Mouse (Mus musculus) stomach, embryonic 16.5 days (tissue): Measurements from ENCODE around the gene Serpina1a. TPM values are rescaled to one million over a fixed set of nuclear protein-coding genes. Genes with fewer than 3 reads are reported as not detected.
"Not testable (repeated sequence)": the region's sequence is repeated elsewhere in the genome, so short reads cannot be mapped to it uniquely, and the experiment has no call there.

Source experiments
- ATAC-seq: fragments of 200-750 bp; cut with Nextera tagmentation; 2 replicates; pipeline ENCODE4 v1.8.0; 2017; ENCODE audit warnings: moderate number of reproducible peaks, moderate TSS enrichment; ENCODE audit not compliant: insufficient read depth, low FRiP score
- H3K27ac ChIP-seq: fragments of 300-500 bp; sonication (generic); 2 replicates; pipeline ENCODE4 v1.5.1; 2014; ENCODE audit warnings: low read length
- H3K27me3 ChIP-seq: fragments of 300-500 bp; sonication (generic); 2 replicates; pipeline ENCODE4 v1.6.1; 2014; ENCODE audit warnings: low read length, control low read depth, mixed read lengths; ENCODE audit not compliant: control insufficient read depth, insufficient read depth
- H3K36me3 ChIP-seq: fragments of 300-500 bp; sonication (generic); 2 replicates; pipeline ENCODE4 v1.6.1; 2014; ENCODE audit warnings: low read length; ENCODE audit not compliant: control insufficient read depth, insufficient read depth
- H3K4me1 ChIP-seq: fragments of 300-500 bp; sonication (generic); 2 replicates; pipeline ENCODE4 v1.6.1; 2014; ENCODE audit warnings: low read length, control low read depth, mixed read lengths; ENCODE audit not compliant: control insufficient read depth, insufficient read depth
- H3K4me2 ChIP-seq: fragments of 300-500 bp; sonication (generic); 2 replicates; pipeline ENCODE4 v1.6.1; 2014; ENCODE audit warnings: low read depth, low read length, mixed read lengths
- H3K4me3 ChIP-seq: fragments of 300-500 bp; sonication (generic); replicated peaks from 2 replicates; pipeline ENCODE4 v1.5.1; 2014; ENCODE audit warnings: mild to moderate bottlenecking, low read length
- H3K9ac ChIP-seq: fragments of 300-500 bp; sonication (generic); 2 replicates; pipeline ENCODE4 v1.6.1; 2014; ENCODE audit warnings: low read length
- H3K9me3 ChIP-seq: fragments of 300-500 bp; sonication (generic); replicated peaks from 2 replicates; pipeline ENCODE4 v1.6.1; 2016; ENCODE audit warnings: low read length, control low read depth; ENCODE audit not compliant: control insufficient read depth
- WGBS: fragments of 180-500 bp; shearing (Covaris S2); extraction: QIAGEN DNeasy Blood & Tissue Kit; methylation state at CpG from one replicate; pipeline ENCODE4 v1.1.7; 2014; 5-methylcytosine and 5-hydroxymethylcytosine counted together
- polyA plus RNA-seq: library from polyadenylated mRNA; unstranded; fragments of >200 nt; fragmentation: Nextera tagmentation; extraction: Ambion mirVana; gene quantifications from 2 replicates; pipeline ENCODE4 v1.2.1, GENCODE M21; 2015

The Serpina1a gene
- polyA plus RNA-seq, 1 experiment from 2014 or later: 33.5 TPM

DNA sequence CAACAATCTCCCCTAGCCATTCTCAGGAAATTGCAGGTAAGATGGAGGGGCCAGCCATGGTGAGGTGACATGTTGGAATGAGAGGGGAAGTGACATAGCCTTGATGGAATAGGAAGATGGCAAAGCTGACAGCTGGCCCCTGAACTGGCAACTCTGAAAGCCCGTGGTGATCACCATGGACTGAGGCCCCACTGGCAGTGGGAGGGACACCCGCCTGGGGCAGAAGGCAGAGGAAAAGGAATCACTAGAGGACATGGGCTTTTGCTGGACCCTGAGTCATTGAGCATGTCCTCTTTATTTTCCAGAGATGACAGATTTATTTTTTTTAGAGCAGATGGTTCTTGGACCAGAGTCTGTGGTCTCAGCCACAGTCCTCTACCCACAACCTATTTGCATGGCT lies 10.3 kb downstream of the Serpina1a start:
- WGBS: 91% methylated on average over 2 of the region's 2 CpGs
- not testable (repeated sequence) for H3K4me1 ChIP-seq, H3K27ac ChIP-seq, H3K4me3 ChIP-seq, ATAC-seq, H3K9ac ChIP-seq, H3K27me3 ChIP-seq, H3K4me2 ChIP-seq, H3K36me3 ChIP-seq, H3K9me3 ChIP-seq

DNA sequence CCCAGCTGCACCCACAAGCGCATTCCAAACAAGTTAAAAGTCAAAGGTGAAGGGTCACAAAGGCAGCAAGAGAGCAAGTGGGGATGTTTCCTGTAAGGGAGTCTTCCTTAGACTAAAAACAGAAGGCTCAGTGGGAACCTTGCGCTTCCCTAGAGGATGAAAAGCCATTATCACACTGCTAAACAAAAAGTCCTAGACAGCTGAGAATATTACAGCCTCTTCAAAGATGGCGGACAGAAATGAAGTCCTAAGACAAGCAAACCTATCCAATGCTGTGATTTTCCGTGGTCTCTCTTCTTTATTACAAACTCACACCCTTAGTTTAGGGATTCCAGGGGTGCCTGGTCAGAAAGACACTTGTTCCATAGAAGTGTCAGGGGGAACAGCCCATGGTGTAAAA lies 33.1 kb downstream of the Serpina1a start, which contains the start of gene Serpina1b:
Gene Serpina1b (minus strand): TSS at position 101 of the 400 bp plus-strand sequence.
- not testable (repeated sequence) for ATAC-seq, H3K4me3 ChIP-seq, H3K36me3 ChIP-seq, H3K4me2 ChIP-seq, H3K27me3 ChIP-seq, H3K27ac ChIP-seq, H3K4me1 ChIP-seq, H3K9ac ChIP-seq, H3K9me3 ChIP-seq
- 80% methylated on average over 4 of the region's 4 CpGs for WGBS

DNA sequence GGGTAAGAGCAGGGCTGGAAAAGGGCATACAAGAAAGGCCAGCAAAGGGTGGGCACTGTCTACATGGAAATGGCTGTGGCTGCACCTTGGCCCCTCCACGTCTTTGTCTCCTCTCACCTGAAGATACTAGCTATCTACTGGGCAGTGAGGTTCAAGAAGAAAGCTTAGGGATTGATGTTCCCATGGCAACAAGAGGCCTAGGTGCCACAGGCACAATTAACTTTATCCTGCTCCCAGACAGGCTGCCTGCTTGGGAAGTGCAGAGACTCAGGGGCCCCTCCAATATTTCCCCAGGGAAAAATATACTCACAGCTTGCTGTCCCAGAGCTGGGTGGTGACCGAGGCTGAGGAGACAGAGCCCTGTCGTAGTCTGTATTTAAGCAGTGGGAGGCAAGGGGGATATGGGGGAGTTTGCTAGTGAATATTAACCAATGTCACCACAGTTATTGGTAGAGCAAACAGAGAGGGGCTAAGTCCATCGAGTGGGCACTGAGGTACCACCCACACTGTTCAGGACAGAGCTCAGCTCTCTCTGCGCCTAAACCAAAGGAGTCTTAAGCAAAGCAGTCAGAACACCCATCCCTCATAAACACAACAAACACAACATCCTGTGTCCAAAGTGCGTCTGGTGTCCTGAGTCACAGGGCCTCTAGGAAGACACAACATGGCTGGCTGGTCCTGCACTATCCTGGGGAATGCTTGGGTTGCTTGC lies 35.5 kb downstream of the Serpina1a start:
- not testable (repeated sequence) for ATAC-seq, H3K4me3 ChIP-seq
- WGBS: 74% methylated on average over 6 of the region's 6 CpGs

DNA sequence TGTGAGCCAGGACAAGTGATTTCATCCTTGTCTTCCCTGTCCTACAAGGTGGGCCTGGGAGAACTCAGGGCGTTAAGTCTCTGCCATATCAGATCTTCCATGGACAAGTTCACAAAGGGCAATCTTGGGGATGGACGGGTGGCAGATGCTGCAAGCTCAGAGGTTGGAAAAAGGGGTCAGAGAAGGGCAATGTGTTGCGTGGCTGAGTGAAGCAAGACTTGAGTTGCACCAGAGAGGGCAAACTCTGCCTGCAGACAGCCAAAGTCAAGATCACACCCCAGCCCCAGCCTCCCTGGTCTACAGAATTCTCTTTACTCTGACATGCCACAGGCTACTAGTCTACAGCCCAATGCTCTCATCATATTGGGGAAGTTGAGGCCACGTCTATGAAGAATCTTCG lies 39.5 kb downstream of the Serpina1a start:
- not testable (repeated sequence) for H3K4me2 ChIP-seq, H3K27me3 ChIP-seq, H3K9ac ChIP-seq, H3K4me1 ChIP-seq, H3K4me3 ChIP-seq, H3K9me3 ChIP-seq, ATAC-seq, H3K36me3 ChIP-seq, H3K27ac ChIP-seq
- WGBS: 72% methylated on average over 5 of the region's 5 CpGs

More for the DNA sequence above, 35.5 kb downstream of the Serpina1a start:
- H3K27ac ChIP-seq, H3K4me2 ChIP-seq, H3K9me3 ChIP-seq, H3K4me1 ChIP-seq, H3K9ac ChIP-seq, H3K36me3 ChIP-seq, H3K27me3 ChIP-seq: not testable (repeated sequence)

Other genes starting within 250 kb of the Serpina1a start
- 2.0 and 3.3 TPM in 2 replicates for gene Serpina10, start 232.1 kb downstream of the Serpina1a start, polyA plus RNA-seq
- 142 and 172 TPM in 2 replicates for gene Serpina6, start 206.3 kb downstream of the Serpina1a start, polyA plus RNA-seq
- gene Serpina16, start 187.4 kb downstream of the Serpina1a start, polyA plus RNA-seq: 0.19 and 0.50 TPM in 2 replicates
- not detected in 2 replicates for gene Serpina1f, start 168.0 kb downstream of the Serpina1a start, polyA plus RNA-seq
- gene Serpina1d, start 90.0 kb downstream of the Serpina1a start, polyA plus RNA-seq: 15.5 and 17.5 TPM in 2 replicates
- 34.2 and 47.5 TPM in 2 replicates for gene Serpina1b, start 33.2 kb downstream of the Serpina1a start, polyA plus RNA-seq
- 16.1 and 22.8 TPM in 2 replicates for gene Serpina1c, start 41.3 kb upstream of the Serpina1a start, polyA plus RNA-seq
- gene Serpina1e, start 95.4 kb upstream of the Serpina1a start, polyA plus RNA-seq: 12.6 and 17.0 TPM in 2 replicates
- gene Serpina11, start 126.4 kb upstream of the Serpina1a start, polyA plus RNA-seq: 0.49 and 0.62 TPM in 2 replicates
- gene Serpina9, start 150.2 kb upstream of the Serpina1a start, polyA plus RNA-seq: 0.05 TPM in 1 of 2 replicates, not detected in the other
- gene Serpina12, start 180.9 kb upstream of the Serpina1a start, polyA plus RNA-seq: not detected in 2 replicates
- not detected in 2 replicates for gene Serpina5, start 237.6 kb upstream of the Serpina1a start, polyA plus RNA-seq
- not detected in 2 replicates for gene Serpina3a, start 249.2 kb upstream of the Serpina1a start, polyA plus RNA-seq